ENCODE assay signal across 21 mouse cellular contexts in the genomic region with DNA sequence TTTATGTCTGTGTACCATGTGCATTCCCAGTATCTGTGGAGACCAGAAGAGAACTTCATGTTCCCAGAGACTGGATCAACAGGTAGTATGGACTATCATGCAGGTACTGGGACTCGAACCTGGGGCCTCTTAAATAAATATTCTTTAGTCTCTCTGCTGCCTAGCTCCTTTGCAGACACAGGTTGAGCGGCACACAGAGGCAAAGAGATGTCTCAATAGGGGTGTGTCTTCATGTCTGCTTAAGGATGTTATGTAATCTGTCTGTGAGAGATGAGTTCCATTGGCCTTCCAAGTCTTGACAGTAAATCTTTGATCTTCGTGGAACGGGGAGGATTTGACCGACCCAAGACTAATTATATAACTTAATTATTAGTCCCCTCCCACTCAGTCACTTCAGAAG. TPM values are rescaled to one million over a fixed set of nuclear protein-coding genes. Genes with fewer than 3 reads are reported as not detected.
"Had no signal": no experiment of that assay in that cellular context is flagged by ENCODE, and none has a peak within 500 bp of the region (broad histone marks: within the 10 kb centered on the region; RNA-seq: fewer than 3 reads in every experiment).

No protein-coding gene starts in this region.

- DNase-seq: liver, embryonic 13.5 days; liver, postnatal 0 days; lung, adult 2 months; lung, postnatal 10 days; lung, postnatal 36 days; midbrain, embryonic 14.5 days; right cerebral cortex, postnatal 14 days; thymus, adult 2 months; thymus, postnatal 25 days; thymus, postnatal 4 days had no signal

- H3K4me1 ChIP-seq: lung, embryonic 15.5 days; megakaryocyte, embryonic 14.5 days; midbrain, embryonic 12.5 days; neural tube, embryonic 12.5 days; stomach, embryonic 15.5 days had no signal

- ATAC-seq: liver, postnatal 0 days; midbrain, embryonic 16.5 days had no signal

- H3K4me2 ChIP-seq: liver, embryonic 11.5 days; liver, embryonic 13.5 days; liver, embryonic 15.5 days; lung, embryonic 15.5 days; midbrain, embryonic 12.5 days; neural tube, embryonic 12.5 days; stomach, embryonic 15.5 days had no signal

- H3K27ac ChIP-seq: liver, embryonic 13.5 days; liver, embryonic 15.5 days; lung, embryonic 15.5 days; macrophage; midbrain, embryonic 12.5 days; neural tube, embryonic 12.5 days; stomach, embryonic 15.5 days; stomach, postnatal 0 days had no signal

- H3K9ac ChIP-seq: liver, embryonic 13.5 days; liver, embryonic 15.5 days; liver, postnatal 0 days; lung, embryonic 15.5 days; midbrain, embryonic 12.5 days; neural tube, embryonic 12.5 days; stomach, embryonic 15.5 days had no signal

- H3K4me3 ChIP-seq: liver, embryonic 13.5 days; liver, embryonic 15.5 days; lung, embryonic 15.5 days; megakaryocyte, embryonic 14.5 days; midbrain, embryonic 12.5 days; neural tube, embryonic 12.5 days; stomach, embryonic 15.5 days had no signal

- H3K27me3 ChIP-seq: liver, embryonic 15.5 days; lung, embryonic 15.5 days; midbrain, embryonic 12.5 days; neural tube, embryonic 12.5 days; stomach, embryonic 15.5 days had no signal

- H3K9me3 ChIP-seq: liver, embryonic 13.5 days; liver, embryonic 15.5 days; lung, embryonic 15.5 days; megakaryocyte, embryonic 14.5 days; midbrain, embryonic 12.5 days; neural tube, embryonic 12.5 days; stomach, embryonic 15.5 days had no signal

- H3K36me3 ChIP-seq: liver, embryonic 13.5 days; liver, embryonic 15.5 days; lung, embryonic 15.5 days; midbrain, embryonic 12.5 days; neural tube, embryonic 12.5 days; stomach, embryonic 15.5 days had no signal

RNA-seq across cellular contexts. Expression of a gene that starts 37.3 kb away (rescaled TPM):
- total RNA-seq: monocyte, adult 5-6 weeks had no signal
- polyA plus RNA-seq: liver, embryonic 15.5 days; liver, postnatal 0 days had no signal
